In genomic region chr11:74283436-74283835, GRCm38 (mm10) we compare ENCODE assay signal across 24 mouse cellular contexts. TPM values are rescaled to one million over a fixed set of nuclear protein-coding genes. Genes with fewer than 3 reads are reported as not detected.
"Had no signal": no experiment of that assay in that cellular context is flagged by ENCODE, and none has a peak within 500 bp of the region (broad histone marks: within the 10 kb centered on the region; RNA-seq: fewer than 3 reads in every experiment).

Olfr59 (plus strand) TSS chr11:74283736.

- H3K27ac ChIP-seq: neural tube, embryonic 13.5 days; neural tube, embryonic 15.5 days; stomach, embryonic 15.5 days; stomach, postnatal 0 days had no signal

- H3K9me3 ChIP-seq: neural tube, embryonic 15.5 days; stomach, embryonic 15.5 days had no signal

- H3K27me3 ChIP-seq: neural tube, embryonic 13.5 days; neural tube, embryonic 15.5 days; stomach, embryonic 15.5 days had no signal

- H3K9ac ChIP-seq: neural tube, embryonic 13.5 days; neural tube, embryonic 15.5 days; stomach, embryonic 15.5 days had no signal

- H3K4me2 ChIP-seq: neural tube, embryonic 13.5 days; neural tube, embryonic 15.5 days; stomach, embryonic 15.5 days had no signal

- H3K36me3 ChIP-seq: neural tube, embryonic 13.5 days; neural tube, embryonic 15.5 days; stomach, embryonic 15.5 days had no signal

- DNase-seq: retina, postnatal 1 day; right cerebral cortex, adult 18-20 months; right cerebral cortex, postnatal 14 days; right cerebral cortex, postnatal 25 days; right cerebral cortex, postnatal 4 days; spleen, adult 18-20 months; thymus, adult 18-20 months; thymus, adult 2 months; thymus, postnatal 14 days; thymus, postnatal 25 days; thymus, postnatal 36 days; thymus, postnatal 4 days had no signal

- H3K4me3 ChIP-seq: neural tube, embryonic 13.5 days; neural tube, embryonic 15.5 days; stomach, embryonic 15.5 days had no signal

- H3K4me1 ChIP-seq: neural tube, embryonic 13.5 days; neural tube, embryonic 15.5 days; stomach, embryonic 15.5 days had no signal

RNA-seq across cellular contexts. Expression of gene Olfr59, which starts in this region (rescaled TPM):
- polyA plus RNA-seq: neural tube, embryonic 13.5 days; neural tube, embryonic 14.5 days; neural tube, embryonic 15.5 days; small intestine, adult 2 months; spleen, adult 2 months; stomach, embryonic 14.5 days; stomach, embryonic 15.5 days; stomach, embryonic 16.5 days; stomach, postnatal 0 days; testis, adult 2 months; thymus, adult 2 months; thymus, postnatal 0 days; urinary bladder, adult 2 months had no signal
